Mouse (Mus musculus) thymus, postnatal 25 days (tissue): Measurements from ENCODE around the gene Atp2b4.
A peak's percentile ranks its signal among the peaks of the same experiment; 100 is the strongest.
"Not testable (repeated sequence)": the region's sequence is repeated elsewhere in the genome, so short reads cannot be mapped to it uniquely, and the experiment has no call there.

Experiments
- DNase-seq: peaks from one replicate; pipeline ENCODE4 v3.0.0; 2022

The Atp2b4 gene

DNA sequence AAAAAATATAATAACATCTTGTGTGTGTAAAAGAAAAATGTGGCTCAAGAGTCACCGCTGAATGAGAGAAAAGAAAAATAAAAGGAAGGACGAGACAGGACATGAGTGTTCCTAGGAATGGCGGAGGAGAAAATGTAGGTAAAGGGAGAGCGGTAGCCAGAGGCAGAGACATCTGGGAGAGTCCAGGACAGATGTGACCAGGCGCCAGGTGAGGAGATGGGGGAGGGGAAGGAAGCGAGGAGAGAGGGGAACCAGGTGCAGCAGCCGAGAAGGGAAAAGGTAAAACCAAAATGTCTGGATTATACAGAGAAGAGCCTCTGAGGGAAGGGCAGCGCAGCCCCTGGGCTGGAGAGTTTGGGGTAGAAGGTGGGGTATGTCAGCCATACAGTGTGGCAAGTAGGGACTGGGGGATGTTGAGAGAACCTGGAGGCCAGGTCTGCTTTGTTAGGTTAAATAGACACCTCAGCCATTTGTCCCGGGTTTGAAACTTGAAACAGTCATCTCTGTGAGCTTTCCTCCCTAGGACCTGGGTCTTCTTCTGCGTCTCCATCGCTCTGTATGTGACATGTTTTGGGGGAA is 107.2 kb downstream of the Atp2b4 start:
- DNase-seq: no peak

- no peak for DNase-seq
Measured at GRCm38 (mm10) chr1:133692195-133692594, 108.6 kb downstream of the Atp2b4 start.

DNA sequence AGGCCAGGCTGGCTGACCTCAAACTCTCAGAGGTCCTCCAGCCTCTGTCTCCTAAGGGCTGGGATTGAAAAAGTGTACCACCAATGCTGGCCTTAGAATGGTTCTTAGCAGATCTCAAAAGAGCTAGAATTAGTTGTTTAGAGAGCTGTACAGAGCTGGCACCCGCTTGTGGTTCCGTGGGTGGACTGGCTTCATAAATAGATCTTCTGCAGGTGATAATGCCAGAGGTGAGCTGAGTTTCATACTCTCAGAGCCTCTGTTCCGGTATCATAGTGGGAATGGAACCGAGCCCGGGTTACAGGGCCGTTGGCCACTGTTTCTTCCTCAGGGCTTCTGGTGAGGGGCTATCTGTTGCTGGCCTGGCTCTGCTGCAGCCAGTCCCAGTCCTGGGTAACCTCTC is 109.8 kb downstream of the Atp2b4 start:
- no peak for DNase-seq

GRCm38 (mm10) chr1:133689897-133690296 is 110.9 kb downstream of the Atp2b4 start, which contains the start of gene Lax1:
Gene Lax1 (minus strand): TSS chr1:133690108.
- DNase-seq: peak; percentile 77

- DNase-seq: no peak
Measured at GRCm38 (mm10) chr1:133688301-133688700, 112.5 kb downstream of the Atp2b4 start.

- no peak for DNase-seq
Measured at GRCm38 (mm10) chr1:133685749-133686519, 114.9 kb downstream of the Atp2b4 start.

- no peak for DNase-seq
Measured at GRCm38 (mm10) chr1:133671801-133672200, 129.0 kb downstream of the Atp2b4 start.

GRCm38 (mm10) chr1:133671266-133671665 is 129.6 kb downstream of the Atp2b4 start:
- no peak for DNase-seq

DNA sequence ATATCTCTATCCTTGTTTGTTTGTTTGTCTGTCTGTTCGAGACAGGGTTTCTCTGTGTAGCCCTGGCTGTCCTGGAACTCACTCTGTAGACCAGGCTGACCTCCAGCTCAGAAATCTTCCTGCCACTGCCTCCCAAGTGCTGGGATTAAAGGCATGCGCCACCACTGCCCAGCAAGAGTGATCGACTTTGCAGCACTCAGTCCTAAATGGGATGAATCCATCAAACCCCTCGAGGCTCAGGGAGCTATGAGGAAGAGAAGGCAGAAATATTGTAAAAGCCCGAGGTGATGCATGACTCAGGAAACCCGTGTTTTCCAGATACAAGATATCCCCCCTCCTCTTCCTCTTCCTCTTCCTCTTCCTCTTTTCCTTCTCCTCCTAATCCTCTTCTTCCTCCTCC is 130.1 kb downstream of the Atp2b4 start:
- DNase-seq: no peak

- DNase-seq: no peak
Measured at GRCm38 (mm10) chr1:133670190-133670589, 130.7 kb downstream of the Atp2b4 start.

GRCm38 (mm10) chr1:133668618-133669017 is 132.2 kb downstream of the Atp2b4 start:
- DNase-seq: no peak

- DNase-seq: no peak
Measured at GRCm38 (mm10) chr1:133667721-133668120, 133.1 kb downstream of the Atp2b4 start.

- DNase-seq: not testable (repeated sequence)
Measured at GRCm38 (mm10) chr1:133665713-133666112, 135.1 kb downstream of the Atp2b4 start.

DNA sequence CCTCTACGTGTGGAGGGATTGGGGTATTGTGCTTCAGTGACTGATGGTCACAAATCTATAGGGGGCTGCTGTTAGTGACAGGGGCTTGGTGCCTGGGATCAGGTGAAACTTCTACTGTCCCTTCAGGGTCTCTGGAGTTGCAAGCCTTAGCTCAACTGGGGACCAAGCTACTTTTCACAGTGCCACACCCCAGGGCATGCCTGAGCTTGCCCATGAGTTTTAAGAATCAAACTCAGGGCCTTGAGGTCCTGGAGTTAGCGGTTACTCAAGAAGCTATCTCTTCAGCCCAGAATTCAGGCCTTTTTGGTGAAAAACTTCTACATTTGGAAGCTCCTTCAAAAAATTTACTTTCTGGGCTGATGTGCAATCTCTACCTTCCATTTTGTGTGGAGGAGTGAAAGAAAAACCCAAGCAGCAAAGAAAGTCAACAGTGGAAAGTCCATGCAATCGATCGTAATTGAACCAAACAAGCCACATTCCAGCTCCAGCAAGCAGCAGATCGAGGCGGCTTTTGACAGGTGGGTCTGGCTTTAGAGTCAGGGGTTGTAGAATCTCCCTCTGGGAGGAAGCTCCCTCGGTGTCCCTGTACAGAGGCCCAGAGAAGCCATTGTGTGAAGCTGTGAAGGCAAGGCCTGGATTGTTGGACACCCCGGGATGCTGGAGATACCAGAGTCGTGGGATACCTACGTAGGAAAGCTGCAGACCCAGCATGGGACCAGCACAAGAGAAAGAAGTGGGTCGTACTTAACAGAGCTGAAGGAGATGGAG is 136.5 kb downstream of the Atp2b4 start:
- no peak for DNase-seq

- DNase-seq: no peak
Measured at GRCm38 (mm10) chr1:133663427-133663826, 137.4 kb downstream of the Atp2b4 start.

DNA sequence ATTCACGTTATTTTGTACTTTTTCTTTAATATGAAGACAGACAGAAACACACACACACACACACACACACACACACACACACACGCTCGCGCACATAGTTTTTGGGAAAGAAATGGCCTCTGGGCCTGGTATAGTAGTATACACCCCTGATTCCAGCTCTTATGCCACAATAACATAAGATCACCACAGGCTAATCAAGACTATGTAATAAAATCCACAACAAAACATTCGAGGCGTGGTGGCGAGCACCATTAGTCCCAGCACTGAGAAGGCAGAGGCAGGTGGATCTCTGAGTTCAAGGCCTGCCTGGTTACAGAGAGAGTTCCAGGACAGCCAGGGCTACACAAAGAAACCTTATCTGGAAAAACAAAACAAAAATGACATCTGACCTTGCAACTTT is 137.9 kb downstream of the Atp2b4 start:
- no peak for DNase-seq

GRCm38 (mm10) chr1:133661203-133661933 is 139.5 kb downstream of the Atp2b4 start, which contains the start of gene Gm38394:
Gene Gm38394 (minus strand): TSS chr1:133661318.
- DNase-seq: peak; percentile 89

GRCm38 (mm10) chr1:133660466-133661202 is 140.2 kb downstream of the Atp2b4 start, which contains the start of gene Zbed6:
Gene Zbed6 (minus strand): TSS chr1:133660885.
- peak; percentile 62 for DNase-seq

- DNase-seq: no peak
Measured at GRCm38 (mm10) chr1:133658878-133659277, 142.0 kb downstream of the Atp2b4 start.

DNA sequence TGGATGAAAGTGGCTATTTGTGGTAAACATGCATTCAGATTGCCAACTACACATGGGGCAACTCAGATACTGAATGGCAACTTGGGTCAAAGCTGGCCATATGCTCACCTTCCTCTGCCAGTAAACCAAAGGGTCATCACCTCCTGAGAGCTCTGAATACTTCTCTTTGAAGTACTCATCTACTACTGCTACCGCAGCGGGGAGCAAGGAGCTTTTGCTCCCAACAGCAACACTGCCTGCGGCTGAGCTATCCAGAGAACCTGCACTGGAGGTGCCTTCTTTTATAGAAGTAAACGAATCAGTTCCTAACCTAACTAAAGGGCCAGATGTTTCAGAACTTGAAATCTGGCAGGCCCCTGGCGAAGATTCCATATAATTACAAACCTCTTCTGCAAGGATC is 144.0 kb downstream of the Atp2b4 start:
- no peak for DNase-seq

GRCm38 (mm10) chr1:133653033-133653432 is 147.8 kb downstream of the Atp2b4 start:
- DNase-seq: no peak
